Mouse (Mus musculus) kidney, adult 2 months (tissue): ENCODE results near the gene Trim44.

ENCODE experiments used
- CTCF ChIP-seq: fragments of 200-500 bp; conservative IDR thresholded peaks from 2 replicates; pipeline ENCODE4 v1.5.1; 2011; ENCODE audit warnings: low read depth, mild to moderate bottlenecking, control low read depth, low read length, moderate library complexity, mixed read lengths; ENCODE audit not compliant: insufficient read depth, insufficient read length
- POLR2A ChIP-seq: fragments of 200-500 bp; IDR thresholded peaks from one replicate; pipeline ENCODE4 v1.6.1; 2011; ENCODE audit warnings: low read depth, low read length, control low read depth

- TF ChIP-seq CTCF (no peak), POLR2A (no peak)
Observed at GRCm38 (mm10) chr2:102365983-102366545, 41.6 kb downstream of the Trim44 start.
